Mouse (Mus musculus) hindlimb bud, embryonic 11.5 days (tissue): Measurements from ENCODE around the gene Plekho1.
"Not testable (repeated sequence)": the region's sequence is repeated elsewhere in the genome, so short reads cannot be mapped to it uniquely, and the experiment has no call there.

Experiments
- DNase-seq: peaks from one replicate; pipeline ENCODE4 v3.0.0-alpha.2; 2012; ENCODE audit warnings: low read depth, low spot score; ENCODE audit errors: extremely low spot score

Plekho1 gene

DNA sequence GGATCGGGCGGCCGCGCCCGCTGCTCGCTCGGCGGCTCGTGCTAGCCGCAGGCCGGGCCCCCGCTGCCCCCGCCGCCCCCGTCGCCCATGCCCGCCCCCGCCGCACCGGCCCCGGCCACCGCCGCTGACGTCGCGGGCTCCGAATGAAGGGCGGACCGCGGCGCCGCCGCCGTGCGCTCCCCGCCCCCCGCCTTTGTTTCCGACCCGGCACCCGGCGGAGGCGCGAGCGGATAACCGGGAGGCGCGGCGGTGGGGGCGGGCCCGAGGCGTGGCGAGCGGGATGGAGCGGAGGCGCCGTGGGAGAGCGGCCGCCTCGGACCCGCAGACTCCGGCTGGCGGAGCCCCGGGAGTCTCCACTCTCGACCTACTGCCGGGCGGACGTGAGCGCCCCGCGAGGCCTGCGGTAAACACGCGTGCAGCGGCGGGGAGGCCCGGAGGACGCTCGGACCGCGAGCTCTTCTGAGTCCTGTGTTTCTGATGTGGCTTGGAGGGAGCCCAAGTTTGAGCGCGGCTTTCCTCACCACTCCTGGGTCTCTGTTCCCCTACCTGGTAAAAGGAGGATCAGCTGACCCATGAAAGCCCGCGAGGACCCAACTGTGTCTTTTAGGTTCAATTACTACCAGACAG lies at the start of gene Plekho1:
Gene Plekho1 (minus strand): TSS at position 200 of the 627 bp plus-strand sequence.
- no peak for DNase-seq

GRCm38 (mm10) chr3:96044559-96044958 lies 48.8 kb upstream of the Plekho1 start:
- not testable (repeated sequence) for DNase-seq

DNA sequence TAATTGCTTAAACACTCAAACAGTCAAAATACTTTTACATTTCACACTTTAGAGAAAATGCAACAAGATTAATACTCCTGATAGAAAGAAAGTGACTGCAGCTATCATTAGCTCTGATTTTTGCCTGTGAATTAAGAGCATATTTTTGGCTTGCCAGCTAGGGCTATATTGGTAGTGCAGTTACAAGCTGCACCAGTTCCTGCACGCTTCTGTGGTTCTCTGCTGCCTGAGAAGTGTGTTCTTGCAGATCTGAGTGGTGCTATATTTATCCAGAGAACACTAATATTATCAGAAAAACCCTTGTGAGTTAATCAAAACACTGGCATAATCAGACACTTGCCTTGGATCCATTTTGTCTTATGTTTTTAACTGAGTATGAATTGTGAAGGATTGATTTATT lies 47.3 kb upstream of the Plekho1 start:
- DNase-seq: no peak

DNA sequence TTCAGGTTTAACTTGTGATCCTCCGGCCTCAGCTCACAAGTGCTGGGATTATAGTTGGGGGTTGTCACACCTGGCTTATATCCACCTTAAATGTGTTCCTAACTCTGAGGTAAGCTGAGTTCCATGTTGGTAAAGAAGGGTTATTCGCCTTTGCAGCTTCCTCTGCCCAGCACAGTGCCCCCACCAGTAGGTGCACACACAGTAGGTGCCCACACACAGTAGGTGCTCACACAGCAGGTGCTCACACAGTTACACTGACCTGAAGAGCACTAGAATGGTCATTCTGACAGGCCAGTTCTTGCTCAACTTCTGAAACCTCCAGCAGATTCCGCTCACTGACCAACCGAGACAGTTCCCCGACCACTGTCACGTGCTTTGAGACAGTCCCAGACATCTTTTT lies 45.3 kb upstream of the Plekho1 start:
- DNase-seq: no peak

DNA sequence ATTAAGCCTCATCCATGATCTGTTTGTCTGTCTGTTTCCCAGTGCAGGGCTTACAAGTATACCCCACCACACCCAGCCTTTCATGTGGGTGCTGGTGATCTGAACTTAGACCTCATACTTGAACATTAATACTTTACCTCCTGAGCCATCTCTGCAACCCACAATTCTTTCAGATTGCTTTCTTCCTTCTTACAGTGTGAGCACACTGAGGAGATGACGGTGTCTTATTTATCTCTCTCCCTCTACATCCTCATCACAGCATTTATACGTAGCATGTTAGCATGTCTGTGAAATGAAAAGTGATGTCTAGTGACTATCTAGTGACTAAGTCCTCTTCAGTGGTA lies 44.8 kb upstream of the Plekho1 start:
- DNase-seq: no peak

DNA sequence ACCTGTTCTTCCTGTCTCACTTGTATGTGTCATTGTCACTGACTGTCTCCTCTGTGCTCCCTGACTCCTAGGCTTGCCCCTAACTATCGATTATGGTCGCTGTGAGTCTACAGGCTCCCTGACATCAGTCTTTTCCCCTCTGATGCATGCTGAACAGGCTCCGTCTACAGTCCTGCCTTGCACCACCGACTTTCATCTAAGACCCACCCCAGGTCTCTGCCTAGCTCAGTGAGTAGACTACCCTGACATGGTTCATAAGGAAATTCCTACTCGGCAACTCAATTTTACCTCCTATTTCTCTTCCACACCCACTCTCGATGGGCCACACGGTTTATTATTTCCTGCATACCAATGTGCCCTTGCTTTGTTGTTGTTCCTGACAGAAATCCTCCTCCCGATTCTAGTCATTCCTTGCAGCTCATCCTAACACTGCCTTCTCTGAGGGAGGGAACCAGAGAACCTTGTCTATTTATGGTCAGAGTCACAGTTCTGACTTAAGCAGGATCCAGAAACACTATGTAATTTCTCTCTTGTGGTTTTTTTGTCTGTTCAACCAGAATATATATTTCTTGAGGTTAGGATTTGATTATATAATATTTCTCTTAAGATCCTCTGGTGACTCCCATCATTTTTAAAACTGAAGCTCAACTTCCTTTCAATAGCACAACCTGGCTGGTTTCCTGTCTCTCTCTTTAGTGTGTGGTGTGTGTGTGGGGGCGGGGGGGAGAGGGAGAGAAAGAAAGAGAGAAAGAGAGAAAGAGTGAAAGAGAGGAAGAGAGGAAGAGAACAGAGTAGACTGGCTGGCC lies 44.3 kb upstream of the Plekho1 start:
- no peak for DNase-seq

DNA sequence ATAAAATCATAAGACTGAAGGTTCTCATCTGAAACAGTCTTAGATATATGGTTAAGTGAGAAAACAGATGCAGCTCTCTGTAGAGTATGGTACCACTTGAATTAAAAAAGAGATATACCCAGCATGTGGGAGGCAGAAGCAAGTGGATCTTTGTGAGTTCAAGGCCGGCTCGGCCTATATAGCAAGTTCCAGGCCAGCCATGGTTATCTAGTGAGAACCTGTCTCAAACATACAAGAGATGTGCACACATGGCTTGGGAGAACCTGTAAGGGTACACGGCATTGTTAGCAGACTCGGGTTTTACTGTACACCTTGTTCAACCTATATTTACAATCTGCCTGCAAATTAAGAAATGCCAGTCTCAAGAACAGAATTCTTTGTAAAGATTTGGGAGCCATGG lies 43.0 kb upstream of the Plekho1 start:
- no peak for DNase-seq

DNA sequence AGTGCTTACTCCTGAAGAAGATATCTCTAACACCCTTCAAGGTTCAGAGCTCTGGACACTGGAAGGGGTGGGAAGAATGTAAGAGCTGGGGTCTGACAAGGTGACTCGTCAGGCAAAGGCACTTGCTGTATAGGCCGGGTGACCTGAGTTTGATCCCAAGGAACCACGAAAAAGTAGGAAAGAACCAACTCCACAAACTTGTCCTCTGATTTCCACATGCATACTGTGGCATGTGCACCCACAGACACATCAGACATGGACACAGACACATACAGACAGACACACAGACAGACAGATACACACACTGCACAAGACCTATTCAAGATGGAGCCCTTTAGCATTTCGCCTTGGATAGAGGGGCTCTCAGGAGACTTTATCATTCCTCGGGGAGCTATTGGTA lies 42.4 kb upstream of the Plekho1 start:
- DNase-seq: no peak

- no peak for DNase-seq
These were observed 41.0 kb upstream of the Plekho1 start for GRCm38 (mm10) chr3:96036796-96037195.

- no peak for DNase-seq
These were observed 37.2 kb upstream of the Plekho1 start for GRCm38 (mm10) chr3:96033046-96033445.

- DNase-seq: no peak
These were observed 36.8 kb upstream of the Plekho1 start for GRCm38 (mm10) chr3:96032652-96033017.

GRCm38 (mm10) chr3:96031991-96032651 lies 36.3 kb upstream of the Plekho1 start:
- no peak for DNase-seq

DNA sequence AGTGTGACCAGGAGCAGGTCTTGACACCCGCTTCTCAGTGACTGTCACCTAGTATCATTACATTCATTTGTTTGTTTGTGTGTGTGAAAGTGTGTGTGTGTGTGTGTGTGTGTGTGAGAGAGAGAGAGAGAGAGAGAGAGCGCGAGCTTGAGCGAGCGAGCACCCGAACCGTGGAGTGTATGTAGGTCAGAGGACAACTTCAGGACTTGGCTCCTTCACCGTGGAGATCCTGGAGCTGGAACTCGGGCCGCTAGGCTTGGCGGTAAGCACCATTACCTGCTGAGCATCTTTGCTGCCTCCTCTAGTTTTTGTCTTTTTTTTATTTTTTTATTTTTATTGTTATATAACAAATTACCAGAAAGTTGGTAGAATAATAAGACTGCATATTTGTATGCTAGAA lies 34.0 kb upstream of the Plekho1 start:
- no peak for DNase-seq

DNA sequence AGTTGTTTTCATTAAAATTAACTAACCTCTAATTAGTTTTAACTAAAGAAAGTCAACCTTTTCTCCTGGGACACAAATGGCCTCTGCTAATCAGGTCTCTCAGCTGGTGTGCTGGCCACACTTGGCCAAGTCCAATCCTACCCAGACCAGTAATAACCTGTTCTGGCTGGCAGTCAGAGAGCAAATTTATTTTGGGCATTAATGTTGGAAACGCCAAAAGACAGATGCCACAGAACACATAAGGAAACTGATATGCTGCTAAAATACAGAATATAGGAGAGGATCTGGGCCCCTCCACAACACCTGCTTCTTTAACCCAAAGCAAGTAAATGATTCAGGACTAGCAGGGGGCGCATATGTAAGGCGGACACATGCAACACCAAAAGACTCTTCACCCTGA lies 33.5 kb upstream of the Plekho1 start:
- no peak for DNase-seq

DNA sequence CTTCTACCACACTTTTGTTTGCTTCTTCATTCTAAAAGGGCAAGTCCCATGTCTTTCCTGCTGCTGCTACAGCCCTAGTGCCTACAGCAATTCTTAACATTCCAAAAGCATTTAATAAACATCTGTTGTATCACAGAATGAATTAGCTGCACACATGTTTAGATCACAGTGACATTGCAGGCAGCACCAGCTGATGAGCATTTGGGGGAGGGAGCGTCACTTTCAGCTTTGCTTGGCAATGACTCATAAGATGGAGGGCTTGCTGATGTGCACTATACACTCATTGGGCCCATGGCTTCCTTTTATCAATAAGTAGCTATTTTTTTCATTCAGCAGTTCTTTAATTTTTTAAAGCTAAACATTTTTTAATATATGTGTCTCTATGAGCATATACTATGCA lies 32.1 kb upstream of the Plekho1 start:
- no peak for DNase-seq

- DNase-seq: no peak
These were observed 31.3 kb upstream of the Plekho1 start for GRCm38 (mm10) chr3:96027145-96027544.

DNA sequence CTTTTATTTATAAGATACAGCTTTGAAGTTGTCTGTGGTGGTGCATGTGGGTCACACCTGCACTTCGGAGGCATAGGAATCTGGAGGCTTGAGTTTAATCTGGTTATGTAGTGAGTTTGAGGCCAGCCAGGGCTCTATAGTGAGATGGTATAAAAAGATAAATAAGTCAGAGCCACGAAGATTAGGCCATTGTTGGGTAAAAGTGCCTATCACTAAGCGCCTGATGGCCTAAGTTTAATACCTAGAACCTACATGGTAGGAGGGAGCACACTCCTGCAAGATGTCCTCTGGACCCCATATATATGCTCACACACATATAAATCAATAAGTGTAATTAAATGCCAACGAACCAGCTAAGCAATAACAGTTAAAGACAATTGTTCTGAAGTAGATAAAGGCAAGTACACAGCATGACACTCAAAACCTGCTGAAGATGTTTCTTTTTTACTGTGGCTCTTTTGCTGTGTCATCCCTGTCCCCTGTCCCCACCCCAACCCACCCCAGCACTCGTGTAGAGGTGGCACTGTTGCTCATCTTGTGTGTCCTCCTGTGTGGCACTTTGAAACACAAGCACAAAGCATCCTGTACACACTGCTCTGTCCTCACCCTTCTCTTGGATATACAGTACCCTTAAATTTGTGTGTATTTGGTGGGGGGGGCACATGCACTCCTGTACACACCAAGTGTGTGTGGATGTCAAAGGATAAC lies 25.8 kb upstream of the Plekho1 start:
- no peak for DNase-seq

DNA sequence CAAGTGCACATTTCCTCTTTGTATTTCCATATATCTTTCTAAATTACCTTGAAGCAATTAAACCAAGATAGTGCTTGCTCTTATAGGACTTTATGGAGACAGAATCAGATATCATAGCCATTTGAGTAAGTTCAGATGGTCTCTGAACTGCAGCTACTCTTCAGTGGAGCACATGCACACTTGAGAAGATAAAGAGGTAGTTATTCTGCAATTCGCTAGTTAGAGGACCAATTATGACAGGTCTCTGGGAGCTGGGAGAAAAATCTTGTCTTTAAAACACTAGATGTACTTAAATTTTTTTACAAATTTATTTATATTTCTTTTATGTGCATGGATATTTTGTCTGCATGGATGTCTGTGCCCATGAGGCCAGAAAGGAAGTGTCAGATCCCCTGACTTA lies 24.9 kb upstream of the Plekho1 start:
- DNase-seq: no peak

GRCm38 (mm10) chr3:96017461-96017860 lies 21.7 kb upstream of the Plekho1 start:
- DNase-seq: no peak

DNA sequence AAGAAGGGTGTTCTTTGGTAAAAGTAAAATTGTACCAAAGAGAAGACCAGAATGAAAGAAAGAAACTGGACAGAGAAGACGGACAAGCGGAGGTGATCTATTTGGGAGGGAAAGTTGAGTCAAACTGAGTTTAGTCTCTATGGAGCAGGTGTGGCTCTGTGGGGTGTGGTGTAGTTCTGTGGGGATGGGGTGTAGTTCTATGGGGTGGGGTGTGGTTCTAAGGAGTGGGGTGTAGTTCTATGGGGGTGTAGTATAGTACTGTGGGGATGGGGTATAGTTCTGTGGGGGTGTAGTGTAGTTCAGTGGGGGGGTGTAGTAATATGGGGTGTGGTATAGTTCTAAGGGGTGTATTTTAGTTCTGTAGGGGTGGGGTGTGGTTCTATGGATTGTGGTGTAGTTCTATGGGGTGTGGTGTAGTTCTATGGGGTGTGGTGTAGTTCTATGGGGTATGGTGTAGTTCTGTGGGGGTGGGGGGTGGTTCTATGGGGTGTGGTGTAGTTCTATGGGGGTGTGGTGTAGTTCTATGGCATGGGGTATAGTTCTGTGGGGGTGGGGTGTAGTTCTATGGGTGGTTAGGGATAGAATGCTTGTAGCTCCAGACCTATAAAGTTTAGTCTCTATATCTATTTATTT lies 20.6 kb upstream of the Plekho1 start:
- DNase-seq: no peak

DNA sequence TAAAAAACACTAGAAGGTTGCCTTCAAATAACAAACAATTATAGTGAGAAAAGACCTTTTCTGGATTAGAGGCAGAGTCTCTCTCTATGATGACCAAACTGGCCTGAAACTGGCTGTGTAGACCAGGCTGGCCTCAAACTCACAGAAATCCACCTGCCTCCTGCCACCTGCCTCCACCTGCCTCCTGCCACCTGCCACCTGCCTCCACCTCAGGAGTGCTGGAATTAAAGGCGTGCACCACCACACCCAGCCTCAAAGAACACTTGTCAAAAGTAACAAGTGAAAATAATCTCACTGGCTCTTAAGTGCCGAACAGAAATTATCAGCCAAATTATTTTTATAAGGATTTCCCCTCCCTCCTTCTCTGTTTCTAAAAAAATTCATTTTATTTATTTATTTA lies 19.9 kb upstream of the Plekho1 start:
- no peak for DNase-seq
